Mouse (Mus musculus): ENCODE results near the gene Akap13.
A peak's percentile ranks its signal among the peaks of the same experiment; 100 is the strongest.

DNA sequence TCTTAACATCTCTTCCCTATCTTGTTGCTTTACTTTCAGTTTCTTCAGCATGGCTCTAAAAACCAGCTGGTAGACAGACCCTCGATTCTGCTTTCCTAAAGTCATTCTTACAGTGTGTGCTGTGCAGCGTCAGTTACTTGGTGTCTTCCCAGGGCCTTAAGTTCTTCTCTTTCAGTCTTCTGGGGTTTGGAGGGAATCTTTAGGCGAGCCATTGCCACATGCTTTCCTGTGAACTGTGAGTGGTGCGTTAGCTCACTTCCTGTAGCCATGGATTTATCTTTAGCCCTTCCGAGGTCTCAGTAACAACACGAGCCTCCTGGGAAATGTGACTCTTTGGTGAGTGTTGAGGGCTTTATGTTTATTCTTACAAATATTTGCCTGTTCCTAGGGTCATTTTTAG is 214.1 kb downstream of the Akap13 start:
- TF ChIP-seq CTCF (conservative IDR thresholded peaks at IDR 0.05 in 1 of 2, IDR thresholded peaks at IDR 0.05 in 1 of 2; ENCODE audit: low read depth in 2 of 2, low read length in 2 of 2) (no peak), POLR2A (IDR thresholded peaks at IDR 0.05; ENCODE audit: low read depth, low read length) (peak; percentile 56), ZKSCAN1 (IDR thresholded peaks at IDR 0.05; ENCODE audit: borderline replicate concordance, low read depth, low read length) (no peak), SIN3A (IDR thresholded peaks at IDR 0.05; ENCODE audit: low read length) (no peak), EP300 (IDR thresholded peaks at IDR 0.05; ENCODE audit: low read length) (0 out of 2 replicates have a peak, but pooled peaks have one; percentile 42), KAT2A (IDR thresholded peaks at IDR 0.05; ENCODE audit: insufficient replicate concordance, low read length) (no peak), BHLHE40 (IDR thresholded peaks at IDR 0.05; ENCODE audit: low read depth, low read length) (no peak), ETS1 (conservative IDR thresholded peaks at IDR 0.05; ENCODE audit: low read depth, low read length) (peak; percentile 43; the same call in 1 of the 2 replicates), GABPA (IDR thresholded peaks at IDR 0.05; ENCODE audit: insufficient replicate concordance, low read depth, low read length) (no peak), MAFK (IDR thresholded peaks at IDR 0.05; ENCODE audit: insufficient replicate concordance, low read length) (no peak), MAX (IDR thresholded peaks at IDR 0.05; ENCODE audit: low read length) (peak; percentile 97), MXI1 (IDR thresholded peaks at IDR 0.05; ENCODE audit: low read depth, low read length) (peak; percentile 57; the same call in 1 of the 2 replicates), HCFC1 (IDR thresholded peaks at IDR 0.05; ENCODE audit: low read depth, low read length) (peak; percentile 38; the same call in 1 of the 2 replicates), TCF12 (IDR thresholded peaks at IDR 0.05; ENCODE audit: low read depth, low read length) (no peak)
